In genomic region chr11:114795848-114796322, GRCm38 (mm10) we compare ENCODE assay signal across 8 mouse cellular contexts. TPM values are rescaled to one million over a fixed set of nuclear protein-coding genes. Genes with fewer than 3 reads are reported as not detected.
DNase-seq lines count a peak whose midpoint lies in the region; ATAC-seq and TF ChIP-seq lines count a peak whose summit lies in the region.

TSS of gene Btbd17 (minus strand) at chr11:114795945.

- H3K27me3 ChIP-seq in heart, embryonic 15.5 days, result peaks cover 56% of the 10 kb centered on the region
- H3K27me3 ChIP-seq in forebrain, postnatal 0 days (ENCODE audit: insufficient read depth, low read length), result no peaks in the 10 kb centered on the region
- peaks cover 27% of the 10 kb centered on the region for H3K27me3 ChIP-seq in neural tube, embryonic 13.5 days

- H3K4me2 ChIP-seq in heart, embryonic 15.5 days, result peak within 1 kb of the TSS; percentile 75
- peak within 1 kb of the TSS; percentile 49 for H3K4me2 ChIP-seq in forebrain, postnatal 0 days (ENCODE audit: low read depth)
- peak within 1 kb of the TSS; percentile 92 for H3K4me2 ChIP-seq in neural tube, embryonic 13.5 days

- peak within 1 kb of the TSS; percentile 46 for H3K4me3 ChIP-seq in heart, embryonic 15.5 days
- H3K4me3 ChIP-seq in brown adipose tissue, adult 24 weeks (ENCODE audit: insufficient read depth, low read depth, low read length), result peak within 1 kb of the TSS; percentile 34; the same call in 1 of the 2 replicates
- H3K4me3 ChIP-seq in forebrain, postnatal 0 days (ENCODE audit: low read depth, low read length), result peak within 1 kb of the TSS; percentile 24
- peak within 1 kb of the TSS; percentile 35 for H3K4me3 ChIP-seq in neural tube, embryonic 13.5 days

- no peak within 1 kb of the TSS for H3K27ac ChIP-seq in heart, embryonic 15.5 days
- H3K27ac ChIP-seq in brown adipose tissue, adult 24 weeks (replicated peaks; ENCODE audit: low read depth, low read length), result no peak within 1 kb of the TSS
- peak within 1 kb of the TSS; percentile 95 for H3K27ac ChIP-seq in forebrain, postnatal 0 days (ENCODE audit: low read depth, low read length)
- H3K27ac ChIP-seq in neural tube, embryonic 13.5 days (replicated peaks), result peak within 1 kb of the TSS; percentile 97

- H3K9ac ChIP-seq in heart, embryonic 15.5 days, result no peak within 1 kb of the TSS; the same call in 1 of the 2 replicates
- peak within 1 kb of the TSS; percentile 41 for H3K9ac ChIP-seq in forebrain, postnatal 0 days
- H3K9ac ChIP-seq in neural tube, embryonic 13.5 days, result peak within 1 kb of the TSS; percentile 72

- H3K4me1 ChIP-seq in heart, embryonic 15.5 days (replicated peaks), result peaks cover 24% of the 10 kb centered on the region
- no peaks in the 10 kb centered on the region for H3K4me1 ChIP-seq in brown adipose tissue, adult 24 weeks (ENCODE audit: control insufficient read depth, insufficient read depth, insufficient read length, low read length)
- peaks cover 31% of the 10 kb centered on the region for H3K4me1 ChIP-seq in forebrain, postnatal 0 days (ENCODE audit: insufficient read depth)
- peaks cover 66% of the 10 kb centered on the region for H3K4me1 ChIP-seq in neural tube, embryonic 13.5 days (replicated peaks)

- intact Hi-C loops in left cerebral cortex, postnatal 14 days (cut with DNase I), result loop anchor here (5.0 kb wide), 1 partner anchor 116 kb away; no protein-coding TSS in a partner anchor

- DNase-seq in heart, postnatal 4 days, result no peak
- peak; percentile 82 for DNase-seq in forebrain, postnatal 0 days
- peak; percentile 58 to 77 for DNase-seq in left cerebral cortex, postnatal 14 days (ENCODE audit: low spot score in 2 of 2)
- no peak for DNase-seq in urinary bladder, postnatal 10 days (ENCODE audit: low spot score)
- DNase-seq in spleen, postnatal 14 days (ENCODE audit: low spot score in 2 of 2), result no peak

- ATAC-seq in heart, embryonic 15.5 days (replicated peaks; ENCODE audit: insufficient number of reproducible peaks, insufficient read depth, low FRiP score, low read depth), result no peak
- peak; percentile 77 for ATAC-seq in forebrain, postnatal 0 days
- peak; percentile 88 for ATAC-seq in neural tube, embryonic 13.5 days (ENCODE audit: low read depth)

- H3K9me3 ChIP-seq in heart, embryonic 15.5 days (replicated peaks), result no peaks in the 10 kb centered on the region
- no peaks in the 10 kb centered on the region for H3K9me3 ChIP-seq in forebrain, postnatal 0 days (ENCODE audit: low read length)
- H3K9me3 ChIP-seq in neural tube, embryonic 13.5 days, result no peaks in the 10 kb centered on the region

- 10% methylated on average over 4 of the region's 4 CpGs for WGBS in heart, embryonic 15.5 days
- WGBS in forebrain, postnatal 0 days, result under 1% methylated on average over 4 of the region's 4 CpGs
- WGBS in neural tube, embryonic 13.5 days, result 6% methylated on average over 4 of the region's 4 CpGs

- TF ChIP-seq CTCF in forebrain, postnatal 0 days (IDR thresholded peaks at IDR 0.05; ENCODE audit: low read depth), result no peak

- no peaks in the 10 kb centered on the region for H3K36me3 ChIP-seq in heart, embryonic 15.5 days
- no peaks in the 10 kb centered on the region for H3K36me3 ChIP-seq in forebrain, postnatal 0 days (ENCODE audit: insufficient read depth)
- no peaks in the 10 kb centered on the region for H3K36me3 ChIP-seq in neural tube, embryonic 13.5 days

RNA-seq across cellular contexts. Expression of gene Btbd17, which starts in this region (rescaled TPM):
- polyA plus RNA-seq in heart, embryonic 15.5 days (2015; fragmentation: Nextera tagmentation; extraction: Ambion mirVana), result 0.08 and 0.46 TPM in 2 replicates
- under 1 TPM; 0.17 to 0.25 TPM for total RNA-seq in heart, postnatal 4 days (2021)
- not detected in 2 replicates for polyA plus RNA-seq in brown adipose tissue, adult 24 weeks (2012; ENCODE audit: insufficient read depth, insufficient read length, missing spikeins)
- 28.2 and 29.1 TPM in 2 replicates for total RNA-seq in forebrain, postnatal 0 days (2014; rRNA removed)
- polyA plus RNA-seq in forebrain, postnatal 0 days (2015; fragmentation: Nextera tagmentation; extraction: Ambion mirVana), result 12.0 and 20.1 TPM in 2 replicates
- 10 to 100 TPM; 38.4 to 38.6 TPM for total RNA-seq in left cerebral cortex, postnatal 14 days (2021)
- polyA plus RNA-seq in neural tube, embryonic 13.5 days (2015; fragmentation: Nextera tagmentation; extraction: Ambion mirVana), result 19.4 and 22.7 TPM in 2 replicates

Comparison
In these comparisons a context has a peak if more than half of its experiments do, and no peak if none do; other contexts are left out.
1. RNA of gene Btbd17 (total RNA-seq): 38.4 to 38.6 TPM in left cerebral cortex, postnatal 14 days and 28.2 to 29.1 TPM in forebrain, postnatal 0 days; 0.17 to 0.25 TPM in heart, postnatal 4 days; every median in the first group is over 10 times any median in the second.
2. H3K27ac ChIP-seq: peak in forebrain, postnatal 0 days (single experiment) and neural tube, embryonic 13.5 days (single experiment); none in heart, embryonic 15.5 days (single experiment) and brown adipose tissue, adult 24 weeks (single experiment).
3. DNase-seq: peak in forebrain, postnatal 0 days (single experiment) and left cerebral cortex, postnatal 14 days (2 of 2); none in heart, postnatal 4 days (single experiment), urinary bladder, postnatal 10 days (single experiment) and spleen, postnatal 14 days (0 of 2).
4. Peak in every context shown above with its lines, with median percentiles within 50 percentile points of each other: H3K4me2 ChIP-seq and H3K4me3 ChIP-seq.